Mouse (Mus musculus): ENCODE data around the gene Dgka.

DNA sequence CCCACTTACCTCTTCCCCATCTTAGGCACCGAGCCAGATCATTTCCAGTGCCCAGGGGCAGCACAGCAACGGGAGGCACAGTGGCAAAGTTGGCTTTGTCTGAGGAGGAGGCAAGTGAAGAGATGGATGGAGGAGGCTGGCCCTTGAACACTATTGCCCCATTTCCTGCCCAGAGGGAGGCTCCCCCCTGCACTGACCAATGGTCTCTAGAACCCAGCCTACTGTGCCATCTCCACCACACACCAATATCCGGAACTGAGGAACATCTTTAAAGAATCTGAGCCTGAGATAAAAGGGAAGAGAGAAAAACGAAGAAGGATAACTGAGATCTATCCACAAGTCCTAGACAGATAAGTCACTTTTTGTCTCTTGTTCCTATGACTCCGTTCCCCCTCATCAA, 16.6 kb downstream of the Dgka start:
- TF ChIP-seq CTCF (IDR thresholded peaks at IDR 0.05; ENCODE audit: low read depth, low read length) (no peak), POLR2A (IDR thresholded peaks at IDR 0.05; ENCODE audit: extremely low read depth, insufficient read depth, low read length) (no peak)

Measured in liver, adult 2 months (tissue).